Mouse (Mus musculus): Measurements from ENCODE around the gene Fbxo39. TPM values are rescaled to one million over a fixed set of nuclear protein-coding genes. Genes with fewer than 3 reads are reported as not detected.

Gene Fbxo39
- polyA plus RNA-seq, 1 experiment from 2014 or later, result not detected

- Histone ChIP-seq H3K36me3 (no peaks in the 10 kb centered on the region), H3K4me3 (replicated peaks) (no peak overlapping the region), H3K9me3 (no peaks in the 10 kb centered on the region), H3K27ac (no peak overlapping the region), H3K4me1 (replicated peaks) (peaks cover 9% of the 10 kb centered on the region; the same call in 1 of the 2 replicates), H3K4me2 (no peak overlapping the region), H3K9ac (replicated peaks) (no peak overlapping the region), H3K27me3 (no peaks in the 10 kb centered on the region; the same call in 1 of the 2 replicates)
- no peak for ATAC-seq (ENCODE audit: insufficient number of reproducible peaks, insufficient read depth, low FRiP score, low TSS enrichment, low read depth)
- WGBS, result 91% methylated on average over 9 of the region's 9 CpGs
Measured at GRCm38 (mm10) chr11:72366126-72366525, 51.9 kb downstream of the Fbxo39 start.

GRCm38 (mm10) chr11:72367934-72368674 lies 53.9 kb downstream of the Fbxo39 start:
- 61% methylated on average over 11 of the region's 11 CpGs for WGBS
- Histone ChIP-seq H3K4me3 (replicated peaks) (no peak overlapping the region), H3K9me3 (no peaks in the 10 kb centered on the region), H3K27me3 (no peaks in the 10 kb centered on the region; the same call in 1 of the 2 replicates), H3K9ac (replicated peaks) (no peak overlapping the region), H3K4me1 (replicated peaks) (peaks cover 6% of the 10 kb centered on the region; the same call in 1 of the 2 replicates), H3K27ac (no peak overlapping the region), H3K4me2 (no peak overlapping the region), H3K36me3 (no peaks in the 10 kb centered on the region)
- no peak for ATAC-seq (ENCODE audit: insufficient number of reproducible peaks, insufficient read depth, low FRiP score, low TSS enrichment, low read depth)

Other genes with a start within 250 kb of the Fbxo39 start
- gene Pitpnm3, start 178.7 kb upstream of the Fbxo39 start, polyA plus RNA-seq (2016; fragmentation: Nextera tagmentation; extraction: Ambion mirVana), result 0.13 and 0.18 TPM in 2 replicates
- gene Gm43951, start 107.6 kb upstream of the Fbxo39 start, polyA plus RNA-seq (2016; fragmentation: Nextera tagmentation; extraction: Ambion mirVana), result 0.81 and 1.1 TPM in 2 replicates
- 17.1 and 21.5 TPM in 2 replicates for gene 4933427D14Rik, start 107.0 kb upstream of the Fbxo39 start, polyA plus RNA-seq (2016; fragmentation: Nextera tagmentation; extraction: Ambion mirVana)
- 200 and 201 TPM in 2 replicates for gene Txndc17, start 106.9 kb upstream of the Fbxo39 start, polyA plus RNA-seq (2016; fragmentation: Nextera tagmentation; extraction: Ambion mirVana)
- 48.2 and 48.8 TPM in 2 replicates for gene Med31, start 98.9 kb upstream of the Fbxo39 start, polyA plus RNA-seq (2016; fragmentation: Nextera tagmentation; extraction: Ambion mirVana)
- gene Slc13a5, start 47.2 kb upstream of the Fbxo39 start, polyA plus RNA-seq (2016; fragmentation: Nextera tagmentation; extraction: Ambion mirVana), result 0.27 TPM in 1 of 2 replicates, not detected in the other
- 1.6 and 1.9 TPM in 2 replicates for gene Xaf1, start 12.8 kb upstream of the Fbxo39 start, polyA plus RNA-seq (2016; fragmentation: Nextera tagmentation; extraction: Ambion mirVana)
- gene Tekt1, start 48.0 kb downstream of the Fbxo39 start, polyA plus RNA-seq (2016; fragmentation: Nextera tagmentation; extraction: Ambion mirVana), result 4.7 and 6.0 TPM in 2 replicates
- 25.7 and 29.0 TPM in 2 replicates for gene Smtnl2, start 97.3 kb downstream of the Fbxo39 start, polyA plus RNA-seq (2016; fragmentation: Nextera tagmentation; extraction: Ambion mirVana)
- 0.15 and 0.36 TPM in 2 replicates for gene Ggt6, start 121.1 kb downstream of the Fbxo39 start, polyA plus RNA-seq (2016; fragmentation: Nextera tagmentation; extraction: Ambion mirVana)
- gene Mybbp1a, start 126.9 kb downstream of the Fbxo39 start, polyA plus RNA-seq (2016; fragmentation: Nextera tagmentation; extraction: Ambion mirVana), result 173 and 176 TPM in 2 replicates
- 2.1 and 2.2 TPM in 2 replicates for gene Spns2, start 175.5 kb downstream of the Fbxo39 start, polyA plus RNA-seq (2016; fragmentation: Nextera tagmentation; extraction: Ambion mirVana)
- not detected in 2 replicates for gene Spns3, start 236.1 kb downstream of the Fbxo39 start, polyA plus RNA-seq (2016; fragmentation: Nextera tagmentation; extraction: Ambion mirVana)